Mouse (Mus musculus): Measurements from ENCODE around the gene Sbno1.

GRCm38 (mm10) chr5:124452494-124453228 is 26.9 kb upstream of the Sbno1 start:
- no peak for TF ChIP-seq CTCF (IDR thresholded peaks at IDR 0.05; ENCODE audit: insufficient read depth, low read depth, low read length)
- TF ChIP-seq POLR2A (IDR thresholded peaks at IDR 0.05; ENCODE audit: insufficient read depth, low read depth, low read length): no peak

All from olfactory bulb, adult 2 months (tissue).